Mouse (Mus musculus) bone marrow macrophage, adult 2 months (primary cell): Measurements from ENCODE around the gene Arpc2.

Experiments used
- CTCF ChIP-seq: IDR thresholded peaks from 2 replicates; pipeline ENCODE4 v1.5.1; 2012; ENCODE audit warnings: low read depth, mild to moderate bottlenecking, low read length, moderate library complexity
- POLR2A ChIP-seq: IDR thresholded peaks from 2 replicates; pipeline ENCODE4 v1.6.1; 2012; ENCODE audit warnings: mild to moderate bottlenecking, low read depth, low read length, borderline replicate concordance

DNA sequence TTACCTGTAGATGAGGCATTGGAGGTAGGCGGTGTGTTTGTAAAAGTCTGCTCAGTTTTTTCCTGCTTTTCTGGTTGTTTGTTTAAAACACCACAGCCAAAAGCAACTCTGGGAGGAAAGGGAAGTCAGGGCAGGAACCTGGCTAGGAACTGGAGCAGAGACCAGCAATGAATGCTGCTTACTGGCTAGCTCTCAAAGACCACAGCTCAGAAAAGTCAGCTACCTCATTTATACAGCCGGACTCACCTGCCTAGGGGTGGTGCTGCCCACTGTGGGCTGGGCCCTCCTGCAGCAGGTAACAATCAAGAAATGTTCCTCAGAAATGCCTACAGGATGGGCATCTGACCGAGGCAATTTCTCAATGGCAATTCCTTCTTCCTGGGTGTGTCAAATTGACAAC is 78.9 kb downstream of the Arpc2 start:
- TF ChIP-seq POLR2A (no peak), CTCF (no peak)
